Mouse (Mus musculus) lung, postnatal 14 days (tissue): ENCODE data around the gene Oscp1.
A peak's percentile ranks its signal among the peaks of the same experiment; 100 is the strongest.

Experiments
- DNase-seq: peaks from one replicate; pipeline ENCODE4 v3.0.0; 2021

Oscp1 gene

DNA sequence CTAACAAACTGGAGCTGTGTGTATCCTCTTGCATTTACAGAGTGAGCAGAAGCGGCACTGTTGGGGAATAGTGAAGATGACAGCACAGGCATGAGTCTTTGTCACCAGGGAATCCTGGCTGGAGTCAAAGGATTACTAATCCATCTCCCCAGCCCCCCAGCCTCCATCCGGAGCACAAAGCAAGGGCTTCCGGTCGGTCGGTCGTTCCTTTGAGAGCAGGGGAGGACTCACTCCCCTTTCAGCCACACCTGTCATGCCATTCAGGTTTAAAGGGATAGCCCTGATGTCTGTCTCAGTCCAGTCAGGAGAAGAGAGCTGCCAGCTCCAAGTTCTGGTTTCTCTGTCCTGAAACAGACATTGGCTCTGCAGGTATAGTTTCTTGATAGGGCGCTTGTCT lies 52.8 kb downstream of the Oscp1 start:
- no peak for DNase-seq

DNA sequence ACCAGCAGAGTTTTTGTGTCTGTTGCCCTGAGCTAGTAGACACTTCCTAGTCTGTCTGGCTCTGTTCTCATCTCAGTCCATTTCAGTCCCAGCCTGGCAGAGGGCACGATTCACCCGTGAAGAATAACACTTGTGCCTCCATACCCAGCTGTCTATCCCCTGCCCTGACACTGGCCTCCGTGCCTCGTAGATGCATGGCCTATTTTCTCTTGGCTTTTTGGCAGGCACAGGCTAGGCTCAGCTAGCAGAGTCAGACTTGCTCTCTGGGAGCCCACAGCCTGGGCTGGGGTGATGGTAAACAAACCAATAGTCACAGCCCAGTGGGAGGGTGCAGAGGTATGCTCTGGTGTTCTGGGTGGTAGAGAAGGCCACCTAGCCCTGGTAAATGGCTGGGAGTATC lies 54.9 kb downstream of the Oscp1 start:
- no peak for DNase-seq

DNA sequence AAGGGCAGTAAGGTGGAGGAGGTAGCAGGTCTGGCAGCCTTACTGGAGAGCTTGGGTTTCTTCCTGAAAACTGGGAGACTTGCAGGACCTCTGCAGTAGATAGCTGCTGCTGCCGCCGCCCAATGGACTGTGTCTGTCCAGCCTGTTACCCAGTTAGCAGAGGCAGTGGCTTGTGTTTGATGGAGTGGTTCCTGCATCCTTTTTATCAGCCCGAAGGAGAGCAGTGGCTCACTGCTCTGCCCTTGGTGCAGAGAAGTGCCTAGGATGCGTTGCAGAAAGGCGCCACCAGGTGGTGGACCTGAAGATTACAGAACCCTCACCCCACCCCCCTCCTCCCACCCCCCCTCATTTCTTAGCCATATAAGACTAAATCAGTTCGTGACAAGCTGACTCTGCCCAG lies 55.6 kb downstream of the Oscp1 start:
- DNase-seq = peak; percentile 70

DNA sequence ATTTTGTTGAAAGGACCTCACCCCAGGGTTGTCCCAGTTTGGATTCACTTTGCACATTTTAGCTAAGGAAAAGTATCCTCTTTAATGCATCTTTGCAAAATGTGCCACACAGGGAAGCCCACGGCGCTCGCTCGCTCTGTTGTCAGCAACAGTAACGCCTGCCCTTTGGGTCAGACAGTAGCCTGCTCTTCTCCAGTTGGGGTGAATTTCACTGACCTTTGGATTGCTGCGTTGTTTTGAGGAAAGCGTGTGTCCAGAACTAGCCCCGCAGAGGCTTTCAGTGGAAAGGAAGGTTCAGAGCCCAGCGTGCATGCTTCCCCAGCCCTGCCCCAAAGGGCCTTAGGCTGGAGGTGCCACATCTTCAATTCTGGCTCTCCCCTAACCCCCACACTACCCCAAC lies 57.0 kb downstream of the Oscp1 start:
- DNase-seq = no peak

DNA sequence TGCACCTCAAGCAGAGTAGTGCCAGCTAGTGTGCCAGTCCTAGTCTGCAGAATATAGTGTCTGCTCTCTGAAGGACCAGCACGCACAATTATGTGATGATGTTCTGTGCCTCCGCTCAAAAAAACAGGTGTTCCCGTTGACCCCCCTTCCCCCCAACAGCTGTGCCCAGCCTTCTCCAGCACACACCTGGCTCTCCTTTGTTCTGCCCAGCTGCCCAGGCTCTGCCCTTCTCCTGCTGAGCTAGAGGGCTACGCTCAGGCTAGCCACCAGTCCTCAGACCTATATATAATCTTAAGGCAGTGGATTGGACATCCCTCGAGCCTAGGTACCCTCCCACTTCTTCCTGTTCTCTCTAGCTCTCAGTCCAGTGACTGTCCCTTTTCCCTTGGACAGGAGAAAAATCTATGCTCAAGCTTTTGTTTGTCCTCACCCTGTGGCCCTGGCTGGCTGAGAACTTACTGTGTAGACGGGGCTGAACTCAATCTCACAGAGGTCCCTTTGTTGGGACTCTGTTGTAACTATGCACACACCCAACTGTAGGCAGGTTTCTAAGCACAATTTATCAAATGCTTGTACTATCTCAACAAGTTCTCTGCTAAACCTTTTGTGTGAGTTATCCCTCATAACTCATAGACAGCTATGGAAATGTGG lies 57.6 kb downstream of the Oscp1 start:
- no peak for DNase-seq

DNA sequence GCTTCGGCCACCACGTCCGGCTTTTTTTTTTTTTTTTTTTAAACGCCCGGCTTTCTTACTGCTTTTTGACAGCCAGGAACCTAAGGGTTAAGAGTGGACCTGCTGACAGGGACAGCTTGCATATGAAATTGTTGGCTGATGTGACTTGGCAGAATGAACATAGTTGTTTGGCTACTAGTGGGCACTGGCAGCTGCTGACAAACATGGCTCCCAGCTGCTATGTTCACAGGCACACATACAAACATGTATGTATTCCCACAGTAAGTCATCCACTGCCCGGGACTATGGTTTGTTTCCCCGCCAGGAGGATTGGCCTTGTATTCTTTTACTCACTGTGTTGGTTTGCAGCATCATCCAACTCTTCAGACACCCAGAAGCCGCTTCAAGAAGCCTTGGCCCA lies 58.8 kb downstream of the Oscp1 start:
- no peak for DNase-seq

DNA sequence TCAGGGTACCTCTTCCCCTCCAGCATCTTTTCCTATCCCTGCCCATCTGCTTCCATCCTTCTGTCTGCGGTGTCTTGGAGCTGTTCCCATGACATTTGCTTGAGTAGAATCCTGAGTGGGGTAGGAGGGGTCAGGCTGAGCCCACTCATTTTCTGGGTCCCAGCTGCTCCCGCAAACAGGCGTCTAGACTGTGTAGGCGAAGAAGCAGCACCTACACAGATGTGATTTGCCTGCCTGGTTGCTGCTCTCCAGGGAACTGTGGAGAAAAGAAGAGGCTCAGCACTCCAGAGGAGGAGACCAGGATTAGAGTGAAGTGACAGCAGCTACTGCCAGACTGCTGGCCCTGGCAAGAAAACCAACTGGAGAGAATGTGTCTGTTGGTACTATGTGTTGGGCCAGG lies 60.3 kb downstream of the Oscp1 start:
- no peak for DNase-seq

DNA sequence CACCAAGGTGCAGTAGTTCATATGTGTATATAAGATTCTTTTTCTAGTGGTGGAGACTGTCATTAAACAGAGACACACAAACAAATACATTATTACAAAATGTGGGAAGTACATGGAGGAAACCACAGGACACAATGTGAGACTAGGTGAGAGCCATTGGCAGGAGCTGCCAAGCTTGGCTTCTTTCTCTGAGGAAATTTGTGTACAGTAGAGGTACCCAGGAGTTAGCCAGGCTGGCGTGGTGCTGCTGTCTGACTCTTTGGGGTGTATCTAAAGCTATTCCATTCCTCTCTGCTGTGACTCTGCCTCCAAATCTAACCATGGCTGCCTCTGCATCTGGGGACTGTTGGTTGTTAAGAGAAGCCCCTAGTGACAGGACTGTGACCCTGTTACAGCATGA lies 60.7 kb downstream of the Oscp1 start:
- no peak for DNase-seq

DNA sequence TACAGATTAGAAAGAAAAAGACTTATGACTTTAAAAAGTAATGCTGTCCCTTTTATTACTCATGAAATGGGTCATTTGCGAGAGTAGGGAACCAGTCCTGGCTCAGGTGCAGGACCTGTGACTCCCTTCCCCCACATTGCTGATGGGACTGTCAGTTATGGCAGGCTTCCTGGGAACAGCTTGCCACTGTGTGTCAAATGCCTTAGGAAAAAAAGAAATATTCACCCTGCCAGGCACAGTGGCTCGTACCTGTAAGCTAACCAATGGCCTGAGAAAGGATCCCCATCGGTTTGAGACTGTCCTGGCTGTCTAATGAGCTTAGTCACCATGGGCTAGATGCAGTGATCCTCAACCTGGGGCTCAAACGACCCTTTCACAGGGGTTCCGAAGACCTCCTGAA lies 61.7 kb downstream of the Oscp1 start:
- DNase-seq = no peak

DNA sequence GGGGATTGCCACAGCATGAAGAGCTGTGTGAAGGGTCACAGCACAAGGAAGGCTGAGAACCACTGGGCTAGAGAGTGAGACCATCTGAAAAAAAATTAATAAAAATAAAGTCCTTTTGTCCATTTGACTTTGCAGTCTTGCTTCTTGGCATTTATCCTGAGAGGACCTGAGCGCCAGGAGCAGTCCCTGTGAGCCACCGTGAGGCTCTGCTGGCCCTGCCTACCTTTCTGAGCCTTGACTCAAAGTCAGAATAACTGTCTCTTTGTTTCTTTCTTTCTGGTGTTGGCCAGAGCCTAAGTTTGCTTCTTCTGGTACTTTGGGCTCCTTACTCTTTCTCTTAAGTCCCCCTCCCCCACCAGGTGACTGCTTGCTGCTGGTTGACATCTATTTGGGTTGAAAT lies 62.1 kb downstream of the Oscp1 start:
- no peak for DNase-seq

DNA sequence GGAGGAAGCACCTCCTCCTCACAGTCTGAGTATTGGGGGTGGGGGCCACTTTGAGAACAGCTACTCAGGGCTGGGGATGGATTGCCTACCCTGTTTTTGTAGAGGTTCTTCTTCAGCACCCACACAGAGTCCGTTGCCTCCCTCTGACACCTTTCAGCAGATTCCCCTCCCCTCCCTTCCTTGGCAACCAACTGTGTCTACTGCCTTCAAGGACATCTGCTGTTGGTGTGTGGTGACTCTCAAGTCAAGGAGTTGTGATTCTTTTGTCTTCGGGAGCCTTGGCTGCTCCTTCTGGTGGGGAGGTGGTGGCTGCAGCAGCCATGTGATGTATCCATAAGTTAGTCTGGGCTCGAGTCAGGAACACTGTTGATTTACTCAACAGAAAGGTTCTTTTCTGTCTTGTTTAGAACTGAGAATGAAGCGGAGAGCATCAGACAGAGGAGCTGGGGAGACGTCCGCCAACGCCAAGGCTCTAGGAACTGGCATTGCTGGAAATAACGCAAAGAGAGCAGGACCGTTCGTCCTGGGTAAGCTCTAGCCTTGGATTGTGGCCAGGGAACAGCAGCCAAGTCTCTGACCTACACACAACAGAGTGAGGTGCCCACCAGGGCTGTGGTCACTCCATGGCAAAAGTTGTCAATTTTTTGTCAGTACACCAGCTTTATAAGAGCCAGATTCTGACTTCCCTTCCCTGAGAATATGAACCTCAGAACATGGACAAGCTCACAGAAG lies 65.1 kb downstream of the Oscp1 start:
- no peak for DNase-seq

DNA sequence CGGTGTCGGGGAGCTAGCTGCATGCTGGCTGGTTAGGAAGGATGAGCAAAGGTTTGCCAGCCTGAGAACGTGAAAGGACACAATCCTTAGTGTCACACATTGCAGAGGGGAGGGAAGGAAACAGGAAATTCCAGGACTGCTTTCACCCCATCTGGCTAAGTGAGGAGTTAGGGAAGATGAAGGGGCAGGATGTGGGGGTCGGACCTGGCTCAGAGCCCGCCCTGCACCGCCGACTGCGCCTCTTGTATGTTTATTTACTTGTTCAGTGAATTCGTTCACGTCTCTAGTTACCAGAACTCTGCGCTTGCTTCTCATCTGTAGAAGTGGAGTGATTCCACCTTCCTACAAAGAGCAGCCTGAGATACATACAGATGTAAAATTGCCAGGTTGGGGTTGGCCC lies 72.1 kb downstream of the Oscp1 start:
- DNase-seq = peak; percentile 51

DNA sequence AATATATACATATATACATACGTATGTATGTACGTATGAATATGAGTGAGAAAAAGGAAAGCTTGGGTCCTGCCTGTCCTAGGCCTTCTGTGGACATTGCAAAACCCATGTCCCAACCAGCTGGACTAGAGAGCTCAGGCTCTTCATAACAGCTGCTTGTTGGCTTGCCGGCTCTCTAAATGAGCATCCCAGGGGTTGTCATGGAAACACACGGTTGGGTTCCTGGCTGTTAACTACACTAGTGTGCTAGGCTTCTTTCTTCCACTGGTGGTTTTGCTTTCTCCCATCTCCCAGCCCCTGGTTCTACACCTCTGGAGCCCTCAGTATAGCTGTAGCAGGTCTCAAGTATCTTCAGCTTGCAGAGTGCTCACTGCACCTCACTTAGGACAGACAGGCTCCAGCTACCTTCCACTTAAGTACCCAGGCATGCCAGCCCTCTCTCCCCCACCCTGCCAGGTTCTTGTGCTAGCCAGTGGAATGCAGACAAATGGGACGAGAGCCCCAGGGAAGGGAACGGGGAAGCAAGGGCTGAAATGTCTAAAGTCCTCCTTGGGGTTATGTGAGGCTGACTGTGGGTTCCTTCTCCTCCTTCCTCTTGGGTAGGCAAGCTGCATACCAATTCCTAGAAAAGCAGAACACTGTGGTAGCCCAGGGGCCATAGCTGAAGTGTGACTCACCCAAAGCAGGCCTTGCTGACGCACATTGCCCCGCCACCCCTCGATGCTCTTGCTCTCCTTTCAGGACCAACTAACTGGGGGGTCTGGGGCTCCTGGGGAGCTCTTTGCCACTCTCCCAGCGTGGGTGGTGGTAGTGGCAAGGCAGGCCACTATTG lies 73.1 kb downstream of the Oscp1 start:
- peak; percentile 61 for DNase-seq

DNA sequence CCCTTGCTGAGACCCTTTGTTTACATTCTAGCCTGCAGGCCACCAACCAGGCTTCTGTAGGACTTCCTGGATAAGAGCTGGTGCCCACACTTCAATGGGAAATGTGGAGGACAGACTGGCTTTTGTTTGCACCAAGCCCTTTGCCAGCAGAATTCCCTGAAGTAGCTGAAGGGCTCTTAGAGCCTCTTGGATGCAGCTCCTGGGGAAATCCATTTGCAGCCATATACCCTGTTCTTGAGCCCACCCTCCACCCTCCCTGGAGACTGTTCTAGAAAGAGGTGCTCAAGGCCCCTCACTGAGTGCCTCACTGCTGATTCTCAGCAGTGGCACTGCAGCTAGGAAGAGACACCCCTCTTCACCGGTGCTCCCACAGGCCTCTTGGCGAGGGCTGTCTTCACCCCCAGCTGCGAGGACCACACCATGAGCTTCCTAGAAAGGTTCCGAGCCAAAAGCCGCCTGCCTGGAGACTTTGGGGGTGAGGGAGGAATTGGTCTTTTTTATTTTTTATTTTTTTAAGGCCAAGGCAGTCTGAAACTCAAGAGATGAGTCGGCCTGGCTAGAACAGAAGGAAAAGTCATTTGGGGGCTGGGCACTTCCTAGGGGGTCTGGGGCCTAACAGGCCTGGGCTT lies 74.4 kb downstream of the Oscp1 start:
- peak; percentile 50 for DNase-seq

DNA sequence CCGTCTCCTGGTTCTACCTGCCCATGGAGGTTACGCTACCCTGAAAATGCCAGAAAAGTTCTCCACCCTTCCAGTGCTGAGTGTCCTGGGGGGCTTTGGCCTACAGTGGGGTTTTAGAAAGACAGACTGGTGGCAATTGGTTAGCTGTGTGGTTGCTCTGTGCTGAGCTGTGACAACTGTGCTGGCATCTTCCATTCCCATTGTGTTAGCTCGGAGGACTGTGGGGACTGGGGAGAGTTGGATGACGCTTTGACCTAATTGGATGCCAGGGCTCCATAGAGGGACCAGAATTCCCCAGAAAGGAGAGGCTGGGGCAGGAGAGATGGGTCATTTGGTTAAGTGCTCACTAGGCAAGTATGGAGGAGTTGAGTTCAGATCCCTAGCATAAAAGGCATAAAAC lies 75.9 kb downstream of the Oscp1 start:
- no peak for DNase-seq

DNA sequence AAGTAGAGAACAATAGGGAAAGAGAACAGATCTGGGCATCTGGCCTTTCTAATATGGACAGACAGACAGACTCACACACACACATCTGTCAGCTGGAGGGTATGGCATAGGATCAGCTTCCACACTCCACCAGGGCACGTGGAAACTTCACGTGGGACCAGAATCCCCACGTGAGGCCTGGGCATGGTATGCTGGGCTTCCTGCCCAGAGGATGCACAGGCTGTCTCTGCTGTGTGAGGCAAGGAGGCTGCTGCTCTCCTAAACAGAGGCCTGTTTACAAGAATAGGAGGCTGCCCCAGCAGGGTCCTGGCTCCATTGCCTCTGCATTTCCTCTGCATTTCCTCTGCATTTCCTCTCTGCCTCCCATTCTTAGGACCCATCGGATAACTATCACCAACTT lies 76.3 kb downstream of the Oscp1 start:
- no peak for DNase-seq

DNA sequence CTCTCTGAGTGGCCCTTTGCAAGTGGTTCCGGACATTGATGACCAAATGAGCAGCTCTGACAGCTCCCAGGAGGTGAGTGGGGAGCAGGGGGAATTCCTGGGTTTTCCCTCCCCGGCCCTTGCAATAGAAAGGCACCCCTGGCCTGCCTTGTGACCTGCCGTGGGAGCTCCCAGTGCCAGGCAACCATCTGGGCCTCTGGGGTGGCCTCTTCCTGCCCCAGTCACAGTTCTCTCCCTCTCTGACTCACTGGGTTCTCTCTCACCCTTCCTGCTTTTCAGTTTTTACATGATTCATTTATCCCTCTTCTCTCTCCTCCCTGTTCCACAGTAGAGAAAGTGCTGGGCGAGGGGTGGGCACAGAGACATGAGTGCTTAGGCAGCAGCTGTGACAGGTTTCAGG lies 79.4 kb downstream of the Oscp1 start:
- no peak for DNase-seq

DNA sequence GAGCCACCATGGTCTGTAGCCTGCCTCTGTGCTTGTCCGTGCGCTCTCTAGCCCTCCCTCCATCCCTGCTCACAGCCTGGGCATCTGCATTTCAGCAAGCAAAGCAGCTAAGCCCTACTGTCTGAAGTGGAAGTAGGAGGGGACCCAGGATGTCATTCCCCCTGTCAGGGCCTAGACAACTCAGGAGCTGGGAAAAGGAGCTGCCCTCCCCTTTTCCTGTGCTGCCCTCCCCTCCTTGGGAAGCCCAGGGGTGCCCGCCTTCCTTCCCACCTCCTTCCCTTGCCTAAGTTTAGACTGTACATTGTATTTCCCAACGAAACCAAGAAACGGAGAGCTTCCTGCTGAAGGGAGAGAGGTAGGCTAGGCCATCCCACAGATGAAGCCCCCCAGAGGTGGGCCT lies 82.7 kb downstream of the Oscp1 start:
- no peak for DNase-seq
